Mouse (Mus musculus) cerebellum, adult 11 months (tissue): ENCODE results near the gene Hdac7.

ENCODE experiments used
- DNase-seq: peaks from one replicate; pipeline ENCODE4 v3.0.0; 2022

Hdac7 gene

GRCm38 (mm10) chr15:97830788-97831241, 13.5 kb downstream of the Hdac7 start:
- peak; percentile 57 for DNase-seq

GRCm38 (mm10) chr15:97830253-97830787, 14.0 kb downstream of the Hdac7 start:
- no peak for DNase-seq

GRCm38 (mm10) chr15:97829432-97829831, 14.9 kb downstream of the Hdac7 start:
- no peak for DNase-seq

- no peak for DNase-seq
These were observed 15.4 kb downstream of the Hdac7 start for GRCm38 (mm10) chr15:97828901-97829338.

GRCm38 (mm10) chr15:97828221-97828842, 16.0 kb downstream of the Hdac7 start:
- no peak for DNase-seq

- DNase-seq, result no peak
These were observed 16.9 kb downstream of the Hdac7 start for GRCm38 (mm10) chr15:97827401-97827800.

GRCm38 (mm10) chr15:97826588-97827261, 17.6 kb downstream of the Hdac7 start:
- no peak for DNase-seq

- DNase-seq, result no peak
These were observed 18.2 kb downstream of the Hdac7 start for GRCm38 (mm10) chr15:97825941-97826587.

- DNase-seq, result no peak
These were observed 19.0 kb downstream of the Hdac7 start for GRCm38 (mm10) chr15:97825071-97825940.

- no peak for DNase-seq
These were observed 20.3 kb downstream of the Hdac7 start for GRCm38 (mm10) chr15:97824042-97824441.

- DNase-seq, result no peak
These were observed 20.8 kb downstream of the Hdac7 start for GRCm38 (mm10) chr15:97823479-97823878.

GRCm38 (mm10) chr15:97822545-97823228, 21.6 kb downstream of the Hdac7 start:
- no peak for DNase-seq

- no peak for DNase-seq
These were observed 22.3 kb downstream of the Hdac7 start for GRCm38 (mm10) chr15:97821983-97822363.

GRCm38 (mm10) chr15:97821321-97821982, 22.9 kb downstream of the Hdac7 start:
- no peak for DNase-seq

- DNase-seq, result no peak
These were observed 24.4 kb downstream of the Hdac7 start for GRCm38 (mm10) chr15:97819937-97820336.

- no peak for DNase-seq
These were observed 27.9 kb downstream of the Hdac7 start for GRCm38 (mm10) chr15:97816199-97816994.

- DNase-seq, result no peak
These were observed 29.0 kb downstream of the Hdac7 start for GRCm38 (mm10) chr15:97815254-97815653.

- DNase-seq, result no peak
These were observed 29.6 kb downstream of the Hdac7 start for GRCm38 (mm10) chr15:97814703-97815102.

GRCm38 (mm10) chr15:97813452-97814204, 30.7 kb downstream of the Hdac7 start:
- peak; percentile 86 for DNase-seq

- DNase-seq, result no peak
These were observed 31.4 kb downstream of the Hdac7 start for GRCm38 (mm10) chr15:97812875-97813274.
